ENCODE assay signal across 8 mouse cellular contexts in genomic region chr2:125247108-125247961, GRCm38 (mm10). TPM values are rescaled to one million over a fixed set of nuclear protein-coding genes. Genes with fewer than 3 reads are reported as not detected.
DNase-seq lines count a peak whose midpoint lies in the region; ATAC-seq lines count a peak whose summit lies in the region.

Dut (plus strand) TSS chr2:125247190.

- peaks cover 12% of the 10 kb centered on the region for H3K4me1 ChIP-seq in hindbrain, embryonic 14.5 days (replicated peaks; ENCODE audit: control insufficient read depth, insufficient read depth, low read length)

- under 1% methylated on average over 87 of the region's 96 CpGs for WGBS in hindbrain, embryonic 14.5 days

- H3K9ac ChIP-seq in hindbrain, embryonic 14.5 days: peak within 1 kb of the TSS; percentile 76

- peak within 1 kb of the TSS; percentile 82 for H3K27ac ChIP-seq in hindbrain, embryonic 14.5 days

- H3K27me3 ChIP-seq in hindbrain, embryonic 14.5 days (ENCODE audit: control insufficient read depth, insufficient read depth, low read length): no peaks in the 10 kb centered on the region

- H3K4me2 ChIP-seq in hindbrain, embryonic 14.5 days (replicated peaks): peak within 1 kb of the TSS; percentile 75

- DNase-seq in R1 (ENCODE audit: low read depth, low spot score): peak; percentile 98
- peak; percentile 98 for DNase-seq in cerebellum, postnatal 25 days
- DNase-seq in frontal cortex, postnatal 25 days (ENCODE audit: low spot score in 2 of 2): peak; percentile 72 to 78
- peak; percentile 90 for DNase-seq in hindbrain, embryonic 14.5 days (ENCODE audit: low spot score)
- DNase-seq in layer of hippocampus, postnatal 36 days: peak; percentile 88 to 90
- peak; percentile 95 for DNase-seq in lung, postnatal 36 days
- DNase-seq in retina, postnatal 1 day: peak; percentile 98
- peak; percentile 80 to 94 for DNase-seq in urinary bladder, adult 18-20 months (ENCODE audit: low spot score in 2 of 2)

- peak; percentile 100 for ATAC-seq in hindbrain, embryonic 14.5 days (ENCODE audit: low FRiP score)

- H3K36me3 ChIP-seq in hindbrain, embryonic 14.5 days (replicated peaks; ENCODE audit: control insufficient read depth, insufficient read depth): 0 out of 2 replicates have a peak, but pooled peaks cover 4% of the 10 kb centered on the region

- no peaks in the 10 kb centered on the region for H3K9me3 ChIP-seq in hindbrain, embryonic 14.5 days (ENCODE audit: control insufficient read depth, low read length)

- peak within 1 kb of the TSS; percentile 64 for H3K4me3 ChIP-seq in hindbrain, embryonic 14.5 days (replicated peaks; ENCODE audit: low read length)

RNA-seq across cellular contexts. Expression of gene Dut, which starts in this region (rescaled TPM):
- 81.8 and 83.5 TPM in 2 replicates for polyA plus RNA-seq in hindbrain, embryonic 14.5 days (2014; fragmentation: Nextera tagmentation; extraction: Ambion mirVana)
- 10 to 100 TPM; 28.8 to 32.2 TPM for total RNA-seq in layer of hippocampus, postnatal 36 days (2021)

Comparison
In these comparisons a context has a peak if more than half of its experiments do, and no peak if none do; other contexts are left out.
1. Peak in every context shown above with its lines: DNase-seq, ATAC-seq, H3K4me3 ChIP-seq and H3K27ac ChIP-seq.